Comparison of ENCODE assay signal across 24 mouse cellular contexts in the genomic region with DNA sequence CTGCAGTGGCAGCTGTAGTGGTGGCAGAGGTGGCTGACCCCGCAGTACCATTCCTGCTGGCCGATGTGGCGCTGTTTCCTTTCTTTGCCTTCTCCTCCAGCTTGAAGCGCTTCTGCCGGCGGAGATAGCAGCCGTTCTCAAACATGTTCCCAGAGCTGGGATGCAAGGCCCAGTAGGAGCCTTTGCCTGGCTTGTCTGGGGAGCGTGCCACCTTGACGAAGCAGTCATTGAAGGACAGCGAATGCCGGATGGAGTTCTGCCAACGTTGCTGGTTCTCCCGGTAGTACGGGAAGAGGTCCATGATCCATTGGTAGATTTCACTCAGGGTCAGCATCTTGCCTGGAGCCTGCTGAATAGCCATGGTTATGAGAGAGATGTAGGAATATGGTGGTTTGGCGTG. TPM values are rescaled to one million over a fixed set of nuclear protein-coding genes. Genes with fewer than 3 reads are reported as not detected.
DNase-seq lines count a peak whose midpoint lies in the region; ATAC-seq and TF ChIP-seq lines count a peak whose summit lies in the region.
"Had no signal": no experiment of that assay in that cellular context is flagged by ENCODE, and none has a peak within 500 bp of the region (broad histone marks: within the 10 kb centered on the region; RNA-seq: fewer than 3 reads in every experiment).

No protein-coding gene starts in this region.

- WGBS in intestine, embryonic 14.5 days = 66% methylated on average over 15 of the region's 15 CpGs
- WGBS in intestine, embryonic 16.5 days = 72% methylated on average over 15 of the region's 15 CpGs
- 68% methylated on average over 15 of the region's 15 CpGs for WGBS in liver, postnatal 0 days (ENCODE audit: insufficient replicate concordance)

- no peak overlapping the region for H3K4me3 ChIP-seq in intestine, embryonic 14.5 days (ENCODE audit: low read depth, low read length)
- no peak overlapping the region for H3K4me3 ChIP-seq in intestine, embryonic 16.5 days (ENCODE audit: low read length)
- no peak overlapping the region for H3K4me3 ChIP-seq in liver, postnatal 0 days (ENCODE audit: low read depth, low read length)
- H3K4me3 ChIP-seq: forebrain, embryonic 10.5 days; heart, adult 2 months; heart, embryonic 15.5 days; limb, embryonic 13.5 days; midbrain, embryonic 12.5 days; stomach, embryonic 15.5 days had no signal

- H3K9ac ChIP-seq in intestine, embryonic 14.5 days (ENCODE audit: low read length) = 0 out of 2 replicates have a peak overlapping the region, but pooled peaks have one; percentile 3
- no peak overlapping the region for H3K9ac ChIP-seq in intestine, embryonic 16.5 days (ENCODE audit: low read depth, low read length)
- H3K9ac ChIP-seq in liver, postnatal 0 days (replicated peaks) = no peak overlapping the region
- H3K9ac ChIP-seq: heart, embryonic 15.5 days; limb, embryonic 13.5 days; midbrain, embryonic 12.5 days; stomach, embryonic 15.5 days had no signal

- 0 out of 2 replicates have a peak, but pooled peaks have one; percentile 3 for TF ChIP-seq CTCF in liver, postnatal 0 days (IDR thresholded peaks at IDR 0.05; ENCODE audit: low read depth)

- H3K27ac ChIP-seq in intestine, embryonic 14.5 days (ENCODE audit: low read depth) = no peak overlapping the region
- no peak overlapping the region for H3K27ac ChIP-seq in intestine, embryonic 16.5 days (ENCODE audit: low read length)
- peak overlapping the region; percentile 82 for H3K27ac ChIP-seq in liver, postnatal 0 days (ENCODE audit: low read depth)
- H3K27ac ChIP-seq: forebrain, embryonic 10.5 days; heart, adult 2 months; heart, embryonic 15.5 days; limb, embryonic 13.5 days; midbrain, embryonic 12.5 days; stomach, embryonic 15.5 days had no signal

- H3K36me3 ChIP-seq in intestine, embryonic 14.5 days (ENCODE audit: control insufficient read depth, insufficient read depth, low read length) = no peaks in the 10 kb centered on the region
- no peaks in the 10 kb centered on the region for H3K36me3 ChIP-seq in intestine, embryonic 16.5 days (ENCODE audit: control insufficient read depth, insufficient read depth, low read length)
- H3K36me3 ChIP-seq in liver, postnatal 0 days (replicated peaks; ENCODE audit: insufficient read depth, low read length) = peaks cover 3% of the 10 kb centered on the region; the same call in 1 of the 2 replicates
- H3K36me3 ChIP-seq: forebrain, embryonic 10.5 days; heart, embryonic 15.5 days; limb, embryonic 13.5 days; midbrain, embryonic 12.5 days; stomach, embryonic 15.5 days had no signal

- H3K4me2 ChIP-seq in intestine, embryonic 14.5 days (ENCODE audit: low read length) = no peak overlapping the region
- no peak overlapping the region for H3K4me2 ChIP-seq in intestine, embryonic 16.5 days (ENCODE audit: low read depth, low read length)
- no peak overlapping the region for H3K4me2 ChIP-seq in liver, postnatal 0 days (ENCODE audit: low read depth, low read length)
- H3K4me2 ChIP-seq: heart, embryonic 15.5 days; limb, embryonic 13.5 days; midbrain, embryonic 12.5 days; stomach, embryonic 15.5 days had no signal

- peaks cover 10% of the 10 kb centered on the region for H3K4me1 ChIP-seq in intestine, embryonic 14.5 days (replicated peaks; ENCODE audit: control insufficient read depth, insufficient read depth, low read length)
- H3K4me1 ChIP-seq in intestine, embryonic 16.5 days (ENCODE audit: control insufficient read depth, insufficient read depth, low read length) = peaks cover 22% of the 10 kb centered on the region
- H3K4me1 ChIP-seq in liver, postnatal 0 days (ENCODE audit: insufficient read depth) = peaks cover 23% of the 10 kb centered on the region

- ATAC-seq in intestine, embryonic 14.5 days (replicated peaks; ENCODE audit: low FRiP score, low TSS enrichment, low read depth) = no peak
- no peak for ATAC-seq in intestine, embryonic 16.5 days
- no peak for ATAC-seq in liver, postnatal 0 days
- ATAC-seq: forebrain, embryonic 16.5 days had no signal

- peak; percentile 44 for DNase-seq in embryo, embryonic 10 days (ENCODE audit: low spot score)
- DNase-seq in embryo, embryonic 10.5 days (ENCODE audit: low spot score) = no peak
- DNase-seq in intestine, embryonic 14.5 days (ENCODE audit: low spot score) = no peak
- DNase-seq in liver, postnatal 0 days = peak; percentile 21
- no peak for DNase-seq in liver
- DNase-seq in ZHBTc4 (ENCODE audit: low read depth, low spot score) = peak; percentile 44
- DNase-seq in B cell, adult 2 months = no peak
- DNase-seq: cerebellum, adult 18-20 months; cerebellum, postnatal 36 days; gastrocnemius, postnatal 25 days; heart, adult 2 months; heart, postnatal 36 days; kidney, adult 9 months; lung, adult 18-20 months; lung, postnatal 14 days had no signal

- no peaks in the 10 kb centered on the region for H3K9me3 ChIP-seq in intestine, embryonic 14.5 days (ENCODE audit: control insufficient read depth, low read length)
- no peaks in the 10 kb centered on the region for H3K9me3 ChIP-seq in intestine, embryonic 16.5 days (ENCODE audit: control insufficient read depth, low read length)
- no peaks in the 10 kb centered on the region for H3K9me3 ChIP-seq in liver, postnatal 0 days (ENCODE audit: low read length)
- H3K9me3 ChIP-seq: forebrain, embryonic 10.5 days; heart, embryonic 15.5 days; limb, embryonic 13.5 days; midbrain, embryonic 12.5 days; stomach, embryonic 15.5 days had no signal

- TF ChIP-seq EP300 in liver, postnatal 0 days (IDR thresholded peaks at IDR 0.05; ENCODE audit: low read depth) = no peak

- H3K27me3 ChIP-seq in intestine, embryonic 14.5 days (replicated peaks; ENCODE audit: control insufficient read depth, insufficient read depth, low read length) = no peaks in the 10 kb centered on the region
- H3K27me3 ChIP-seq in intestine, embryonic 16.5 days (replicated peaks; ENCODE audit: control insufficient read depth, insufficient read depth, low read length) = no peaks in the 10 kb centered on the region; the same call in 1 of the 2 replicates
- H3K27me3 ChIP-seq in liver, postnatal 0 days (ENCODE audit: insufficient read depth, low read length) = no peaks in the 10 kb centered on the region
- H3K27me3 ChIP-seq: heart, embryonic 15.5 days; midbrain, embryonic 12.5 days; stomach, embryonic 15.5 days had no signal

RNA-seq across cellular contexts. Expression of a gene that starts 8.9 kb away (rescaled TPM):
- polyA plus RNA-seq in intestine, embryonic 14.5 days (2014; fragmentation: Nextera tagmentation; extraction: Ambion mirVana) = 21.6 and 21.9 TPM in 2 replicates
- 28.5 and 30.8 TPM in 2 replicates for polyA plus RNA-seq in intestine, embryonic 16.5 days (2015; fragmentation: Nextera tagmentation; extraction: Ambion mirVana)
- polyA plus RNA-seq in liver, postnatal 0 days (2015; fragmentation: Nextera tagmentation; extraction: Ambion mirVana) = 61.0 and 84.0 TPM in 2 replicates
- polyA plus RNA-seq: embryonic facial prominence, embryonic 11.5 days; forebrain, embryonic 10.5 days; forebrain, embryonic 16.5 days; urinary bladder, adult 2 months had no signal

RNA-seq across cellular contexts. Expression of a gene that starts 9.7 kb away (rescaled TPM):
- 23.9 and 26.1 TPM in 2 replicates for polyA plus RNA-seq in intestine, embryonic 14.5 days (2014; fragmentation: Nextera tagmentation; extraction: Ambion mirVana)
- 23.5 and 24.1 TPM in 2 replicates for polyA plus RNA-seq in intestine, embryonic 16.5 days (2015; fragmentation: Nextera tagmentation; extraction: Ambion mirVana)
- polyA plus RNA-seq in liver, postnatal 0 days (2015; fragmentation: Nextera tagmentation; extraction: Ambion mirVana) = 6.9 and 7.1 TPM in 2 replicates

RNA-seq across cellular contexts. Expression of a gene that starts 10.6 kb away (rescaled TPM):
- 29.5 and 29.6 TPM in 2 replicates for polyA plus RNA-seq in intestine, embryonic 14.5 days (2014; fragmentation: Nextera tagmentation; extraction: Ambion mirVana)
- polyA plus RNA-seq in intestine, embryonic 16.5 days (2015; fragmentation: Nextera tagmentation; extraction: Ambion mirVana) = 17.0 and 17.1 TPM in 2 replicates
- polyA plus RNA-seq in liver, postnatal 0 days (2015; fragmentation: Nextera tagmentation; extraction: Ambion mirVana) = 6.3 and 8.8 TPM in 2 replicates

RNA-seq across cellular contexts. Expression of a gene that starts 23.4 kb away (rescaled TPM):
- polyA plus RNA-seq in intestine, embryonic 14.5 days (2014; fragmentation: Nextera tagmentation; extraction: Ambion mirVana) = 2.8 and 3.2 TPM in 2 replicates
- 1.7 TPM in 2 replicates for polyA plus RNA-seq in intestine, embryonic 16.5 days (2015; fragmentation: Nextera tagmentation; extraction: Ambion mirVana)
- 0.39 and 0.55 TPM in 2 replicates for polyA plus RNA-seq in liver, postnatal 0 days (2015; fragmentation: Nextera tagmentation; extraction: Ambion mirVana)

RNA-seq across cellular contexts. Expression of a gene that starts 27.3 kb away (rescaled TPM):
- polyA plus RNA-seq in intestine, embryonic 14.5 days (2014; fragmentation: Nextera tagmentation; extraction: Ambion mirVana) = not detected in 2 replicates
- not detected in 2 replicates for polyA plus RNA-seq in intestine, embryonic 16.5 days (2015; fragmentation: Nextera tagmentation; extraction: Ambion mirVana)
- not detected in 2 replicates for polyA plus RNA-seq in liver, postnatal 0 days (2015; fragmentation: Nextera tagmentation; extraction: Ambion mirVana)
- polyA plus RNA-seq: embryonic facial prominence, embryonic 11.5 days; heart, embryonic 15.5 days; limb, embryonic 13.5 days; stomach, embryonic 15.5 days; urinary bladder, adult 2 months had no signal

Comparison
In these comparisons a context has a peak if more than half of its experiments do, and no peak if none do; other contexts are left out.
1. DNase-seq: peak in embryo, embryonic 10 days (single experiment), liver, postnatal 0 days (single experiment) and ZHBTc4 (single experiment); none in embryo, embryonic 10.5 days (single experiment), intestine, embryonic 14.5 days (single experiment), liver (single experiment) and B cell, adult 2 months (0 of 2).